Mouse (Mus musculus) limb, embryonic 13.5 days (tissue): ENCODE measurements around the gene Tmem88. TPM values are rescaled to one million over a fixed set of nuclear protein-coding genes. Genes with fewer than 3 reads are reported as not detected.
A peak's percentile ranks its signal among the peaks of the same experiment; 100 is the strongest.

ENCODE experiments used
- ATAC-seq: fragments of 200-750 bp; cut with Nextera tagmentation; 2 replicates; pipeline ENCODE4 v1.8.0; 2017; ENCODE audit warnings: low read depth, moderate number of reproducible peaks, moderate TSS enrichment; ENCODE audit not compliant: low FRiP score
- H3K27ac ChIP-seq: fragments of 300-500 bp; sonication (generic); 2 replicates; pipeline ENCODE4 v1.5.1; 2015; ENCODE audit warnings: inconsistent platforms, mild to moderate bottlenecking, moderate library complexity
- H3K27me3 ChIP-seq: fragments of 300-500 bp; sonication (generic); 2 replicates; pipeline ENCODE4 v1.6.1; 2015; ENCODE audit warnings: mild to moderate bottlenecking, inconsistent platforms
- H3K36me3 ChIP-seq: fragments of 300-500 bp; sonication (generic); 2 replicates; pipeline ENCODE4 v1.6.1; 2015; ENCODE audit warnings: inconsistent platforms, mild to moderate bottlenecking, moderate library complexity
- H3K4me1 ChIP-seq: fragments of 300-500 bp; sonication (generic); 2 replicates; pipeline ENCODE4 v1.6.1; 2015; ENCODE audit warnings: inconsistent platforms
- H3K4me2 ChIP-seq: fragments of 300-500 bp; sonication (generic); replicated peaks from 2 replicates; pipeline ENCODE4 v1.6.1; 2015; ENCODE audit warnings: inconsistent platforms, mild to moderate bottlenecking, moderate library complexity
- H3K4me3 ChIP-seq: fragments of 300-500 bp; sonication (generic); 2 replicates; pipeline ENCODE4 v1.5.1; 2015; ENCODE audit warnings: moderate library complexity, mild to moderate bottlenecking, inconsistent platforms
- H3K9ac ChIP-seq: fragments of 300-500 bp; sonication (generic); 2 replicates; pipeline ENCODE4 v1.6.1; 2015; ENCODE audit warnings: mild to moderate bottlenecking, inconsistent platforms
- H3K9me3 ChIP-seq: fragments of 300-500 bp; sonication (generic); 2 replicates; pipeline ENCODE4 v1.6.1; 2016; ENCODE audit warnings: inconsistent platforms
- WGBS: fragments of 180-500 bp; shearing (Covaris S2); methylation state at CpG from one replicate; pipeline ENCODE4 v1.1.7; 2015; 5-methylcytosine and 5-hydroxymethylcytosine counted together
- polyA plus RNA-seq: library from polyadenylated mRNA; unstranded; fragments of >200 nt; fragmentation: Nextera tagmentation; extraction: Ambion mirVana; gene quantifications from 2 replicates; pipeline ENCODE4 v1.2.1, GENCODE M21; 2015

The Tmem88 gene
- polyA plus RNA-seq, 1 experiment from 2014 or later, result 24.0 TPM

DNA sequence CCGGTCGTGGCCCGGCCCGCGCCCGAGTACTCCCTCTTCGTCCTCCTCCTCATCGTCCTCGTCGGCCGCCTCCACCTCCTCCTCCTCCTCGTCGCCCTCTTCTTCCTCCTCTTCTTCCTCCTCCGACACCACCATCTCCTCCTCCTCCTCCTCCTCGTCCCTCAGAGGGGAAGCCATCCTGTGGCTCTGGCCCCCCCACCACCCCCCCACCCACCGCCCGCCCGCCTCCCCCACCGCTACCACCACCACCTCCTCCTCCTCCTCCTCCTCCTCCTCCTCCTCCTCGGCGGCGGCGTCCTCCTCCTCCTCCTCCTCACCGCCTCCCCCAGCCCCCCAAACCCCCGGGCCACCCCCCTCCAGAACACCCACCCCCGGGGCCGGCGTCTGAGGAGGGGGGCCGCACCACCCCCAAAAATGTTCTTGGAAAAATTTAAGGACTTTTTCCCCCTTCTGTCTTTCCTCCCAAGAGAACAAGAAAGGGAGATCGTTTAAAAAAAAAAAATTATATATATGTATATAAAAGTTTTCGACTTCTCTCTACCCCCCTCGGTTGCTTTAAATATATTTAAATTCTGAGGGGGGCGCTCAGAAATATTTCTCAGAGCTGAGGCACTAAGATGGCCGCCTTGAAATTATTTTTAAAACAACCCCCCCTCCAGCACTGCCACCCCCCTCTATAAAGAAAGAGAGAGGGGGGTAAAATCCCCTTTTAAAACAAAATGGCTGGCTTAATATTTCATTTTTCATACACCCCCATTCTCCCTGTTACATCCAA lies 28.6 kb downstream of the Tmem88 start, which contains the start of gene Chd3:
Gene Chd3, minus strand, starts transcription at position 192 of the 775 bp plus-strand sequence.
- no peak for ATAC-seq
- Histone ChIP-seq H3K9me3 (no peaks in the 10 kb centered on the region), H3K36me3 (peaks cover 19% of the 10 kb centered on the region), H3K27ac (peak within 1 kb of the TSS; percentile 100), H3K4me1 (peaks cover 48% of the 10 kb centered on the region), H3K9ac (peak within 1 kb of the TSS; percentile 100), H3K4me2 (peak within 1 kb of the TSS; percentile 98), H3K4me3 (peak within 1 kb of the TSS; percentile 87), H3K27me3 (no peaks in the 10 kb centered on the region)
- WGBS, result 2% methylated on average over 21 of the region's 34 CpGs

DNA sequence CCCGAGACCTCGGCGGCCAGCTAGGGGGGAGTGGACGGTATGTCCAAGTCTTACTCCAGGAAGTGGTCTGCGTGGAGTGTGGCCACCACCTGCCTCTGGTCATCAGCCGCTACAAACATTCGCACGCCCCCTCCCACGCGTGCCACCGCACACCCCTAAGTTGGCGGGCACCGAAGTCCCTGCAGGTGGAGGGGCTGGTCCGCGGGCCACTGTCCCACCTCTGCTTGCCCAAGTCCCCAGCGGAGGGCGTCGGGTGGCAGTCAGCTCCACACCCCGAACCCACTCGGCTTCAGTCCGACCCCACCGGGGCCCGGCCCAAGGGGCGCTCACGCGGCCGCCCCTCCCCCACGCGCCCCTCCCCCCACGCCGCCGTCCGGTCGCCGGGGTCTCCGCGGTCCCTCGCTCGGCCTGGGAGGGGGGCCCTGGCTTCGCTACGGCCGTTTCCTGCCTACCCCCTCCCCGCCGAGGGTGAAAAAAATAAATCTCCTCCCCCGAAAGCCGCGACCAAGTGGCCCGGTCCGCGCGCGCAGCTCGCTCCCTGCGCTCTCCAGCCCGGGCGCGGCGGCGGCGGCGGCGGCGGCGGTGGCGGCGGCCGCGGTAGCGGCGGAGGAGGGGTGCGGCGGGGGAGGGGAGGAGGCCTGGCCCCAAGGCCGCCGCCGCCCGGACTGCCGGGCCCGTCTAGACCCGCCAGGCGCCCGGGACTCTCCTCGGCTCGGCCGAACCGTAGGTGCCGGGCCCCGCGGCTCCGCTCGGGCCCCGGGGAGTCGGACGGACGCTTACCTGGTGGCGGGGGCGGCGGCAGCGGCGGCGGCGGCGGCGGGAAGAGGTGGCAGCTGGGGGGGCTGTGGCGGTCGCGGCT lies 29.4 kb downstream of the Tmem88 start:
- peaks cover 25% of the 10 kb centered on the region for H3K36me3 ChIP-seq
- H3K4me2 ChIP-seq, result peak overlapping the region; percentile 98
- H3K27me3 ChIP-seq, result no peaks in the 10 kb centered on the region
- peak overlapping the region; percentile 87 for H3K4me3 ChIP-seq
- H3K9me3 ChIP-seq, result no peaks in the 10 kb centered on the region
- no peak for ATAC-seq
- peaks cover 56% of the 10 kb centered on the region for H3K4me1 ChIP-seq
- under 1% methylated on average over 45 of the region's 106 CpGs for WGBS
- H3K27ac ChIP-seq, result peak overlapping the region; percentile 100
- peak overlapping the region; percentile 100 for H3K9ac ChIP-seq

DNA sequence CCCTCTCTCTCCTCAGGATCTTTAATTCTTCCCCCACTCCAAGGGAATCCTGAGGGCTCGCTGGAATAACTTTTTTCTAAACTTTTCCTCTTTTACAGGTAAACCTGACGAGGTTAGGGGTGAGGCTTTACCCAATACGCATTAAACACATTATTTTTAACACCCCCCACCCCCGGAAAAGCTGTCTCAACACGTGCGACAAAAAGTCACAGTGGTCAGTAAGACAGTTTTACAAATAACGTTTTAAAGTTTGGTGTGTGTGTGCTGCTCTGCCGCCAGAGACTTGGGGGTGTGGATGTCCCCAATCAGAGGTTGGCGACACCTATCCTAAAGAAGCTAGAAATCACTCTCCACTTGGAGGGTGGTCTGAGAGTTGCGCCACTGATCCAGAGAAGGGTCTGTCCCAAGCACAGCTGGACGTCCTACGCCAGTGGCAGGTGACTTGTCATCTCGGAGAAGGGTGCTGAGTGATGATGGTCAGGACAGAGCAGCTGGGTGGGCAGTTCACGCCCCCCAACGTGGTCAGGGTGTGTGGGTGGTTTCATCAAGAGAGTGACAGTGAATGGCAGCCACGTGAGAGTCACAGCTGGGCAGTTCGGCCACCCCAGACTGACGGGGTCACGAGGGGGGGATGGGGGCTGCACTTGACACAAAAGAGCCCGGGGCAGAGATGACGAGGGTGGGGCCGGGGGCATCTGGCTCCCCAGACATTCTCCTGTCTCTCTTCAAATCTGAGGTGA lies 30.2 kb downstream of the Tmem88 start:
- H3K4me1 ChIP-seq, result peaks cover 64% of the 10 kb centered on the region
- peak overlapping the region; percentile 87 for H3K4me3 ChIP-seq
- no peaks in the 10 kb centered on the region for H3K27me3 ChIP-seq
- under 1% methylated on average over 22 of the region's 22 CpGs for WGBS
- peak overlapping the region; percentile 100 for H3K9ac ChIP-seq
- H3K36me3 ChIP-seq, result peaks cover 25% of the 10 kb centered on the region
- peak overlapping the region; percentile 100 for H3K27ac ChIP-seq
- ATAC-seq, result 0 out of 2 replicates have a peak, but pooled peaks have one; percentile 3
- H3K9me3 ChIP-seq, result 0 out of 2 replicates have a peak, but pooled peaks cover 3% of the 10 kb centered on the region
- peak overlapping the region; percentile 98 for H3K4me2 ChIP-seq

DNA sequence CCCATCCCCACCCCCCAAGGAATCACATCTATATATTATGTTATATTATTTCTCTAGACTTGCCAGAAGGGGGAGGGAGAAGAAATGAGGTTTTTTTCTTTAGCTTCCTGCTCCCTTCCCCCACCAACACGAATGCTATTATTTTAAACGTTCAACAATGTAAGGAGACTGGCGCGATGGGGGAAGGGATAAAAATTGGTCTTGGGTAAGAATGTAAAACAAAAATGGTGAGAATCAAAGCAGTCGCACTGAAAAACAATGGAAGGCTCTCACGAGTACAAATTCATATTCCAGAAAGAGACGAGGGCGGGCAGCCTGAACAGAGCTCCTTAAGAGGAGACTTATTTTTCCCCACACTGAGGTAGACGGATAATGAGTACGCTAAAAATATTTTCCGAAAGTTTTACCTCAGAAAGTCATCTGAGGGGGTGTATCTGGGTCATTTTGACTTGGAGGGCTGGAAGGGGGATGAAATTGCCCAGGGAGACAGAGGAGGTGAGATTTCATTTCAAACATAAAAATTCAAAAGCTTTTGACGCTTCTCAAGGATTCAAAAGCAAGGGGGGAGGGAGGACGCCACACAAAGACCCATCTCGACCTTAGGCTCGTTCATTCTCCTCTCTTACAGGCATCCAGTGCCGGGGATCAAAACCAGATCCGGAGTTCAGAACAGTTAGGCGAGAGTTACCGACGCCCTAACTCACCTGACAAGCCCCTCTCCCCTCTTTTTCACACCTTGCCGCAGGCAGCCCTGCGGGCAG lies 31.0 kb downstream of the Tmem88 start:
- H3K27me3 ChIP-seq, result no peaks in the 10 kb centered on the region
- H3K4me2 ChIP-seq, result peak overlapping the region; percentile 98
- peak overlapping the region; percentile 100 for H3K27ac ChIP-seq
- peak overlapping the region; percentile 100 for H3K9ac ChIP-seq
- peaks cover 25% of the 10 kb centered on the region for H3K36me3 ChIP-seq
- 0 out of 2 replicates have a peak, but pooled peaks cover 3% of the 10 kb centered on the region for H3K9me3 ChIP-seq
- WGBS, result under 1% methylated on average over 22 of the region's 22 CpGs
- H3K4me1 ChIP-seq, result peaks cover 63% of the 10 kb centered on the region
- no peak for ATAC-seq
- H3K4me3 ChIP-seq, result peak overlapping the region; percentile 87

DNA sequence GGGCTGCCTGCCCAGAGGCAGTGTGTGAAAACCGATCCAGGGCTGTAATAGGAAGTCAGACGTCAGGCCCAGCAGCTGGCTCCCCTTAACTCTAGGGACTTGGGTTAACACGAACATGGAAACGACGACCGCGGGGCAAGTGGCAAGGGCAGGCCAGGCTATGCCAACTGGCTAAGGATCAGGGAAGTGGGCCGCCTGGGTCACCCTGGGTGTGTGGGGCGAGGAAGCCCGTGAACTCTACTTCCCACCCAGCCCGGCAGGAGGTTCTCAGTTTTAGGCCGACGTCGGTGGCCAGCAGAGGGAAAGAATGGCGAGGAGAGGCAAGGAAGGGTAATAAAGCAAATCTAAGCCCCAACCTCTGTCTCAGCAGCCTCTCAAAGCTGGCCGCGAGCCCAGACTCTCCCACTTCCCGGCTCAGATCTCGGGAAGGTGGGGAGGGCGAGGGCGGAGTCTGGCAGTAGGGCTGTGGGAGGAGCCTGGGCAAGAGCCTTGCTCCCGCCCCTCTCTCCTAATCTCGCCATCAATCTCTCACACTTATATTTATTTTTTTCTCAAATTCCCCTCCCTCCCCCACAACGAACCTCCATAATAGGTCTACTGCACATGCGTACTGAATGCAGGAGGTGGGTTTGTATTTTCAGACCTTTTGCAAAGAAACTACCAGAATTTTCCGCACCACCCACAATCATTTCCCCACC lies 31.7 kb downstream of the Tmem88 start:
- Histone ChIP-seq H3K9me3 (0 out of 2 replicates have a peak, but pooled peaks cover 3% of the 10 kb centered on the region), H3K9ac (peak overlapping the region; percentile 73), H3K27me3 (no peaks in the 10 kb centered on the region), H3K4me2 (peak overlapping the region; percentile 98), H3K4me3 (peak overlapping the region; percentile 87), H3K27ac (peak overlapping the region; percentile 100), H3K36me3 (peaks cover 32% of the 10 kb centered on the region), H3K4me1 (peaks cover 55% of the 10 kb centered on the region)
- WGBS, result under 1% methylated on average over 26 of the region's 26 CpGs
- peak; percentile 86 for ATAC-seq

DNA sequence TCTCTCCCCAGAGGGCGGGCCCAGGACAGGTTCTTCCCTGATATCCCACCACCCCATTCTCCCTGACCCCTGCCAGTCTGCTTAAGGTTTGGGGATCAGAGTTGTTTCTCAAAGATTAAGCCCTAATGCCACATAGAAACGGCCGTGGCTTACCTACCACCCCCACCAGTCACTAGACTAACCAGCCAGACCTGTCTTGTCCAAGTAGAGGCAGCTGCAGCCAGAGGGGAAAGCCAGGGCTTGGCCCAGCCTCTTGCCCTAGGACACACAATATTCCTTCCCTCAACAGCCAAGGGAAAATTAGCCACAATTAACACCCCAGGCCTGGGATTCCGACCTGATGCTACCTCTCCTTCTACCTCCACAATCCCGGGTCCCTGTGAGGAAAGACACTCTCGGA lies 32.3 kb downstream of the Tmem88 start:
- ATAC-seq, result no peak
- peak overlapping the region; percentile 87 for H3K4me3 ChIP-seq
- WGBS, result 16% methylated on average over 6 of the region's 6 CpGs
- H3K9me3 ChIP-seq, result 0 out of 2 replicates have a peak, but pooled peaks cover 3% of the 10 kb centered on the region
- peaks cover 50% of the 10 kb centered on the region for H3K4me1 ChIP-seq
- no peaks in the 10 kb centered on the region for H3K27me3 ChIP-seq
- peak overlapping the region; percentile 73 for H3K9ac ChIP-seq
- H3K27ac ChIP-seq, result peak overlapping the region; percentile 100
- peaks cover 38% of the 10 kb centered on the region for H3K36me3 ChIP-seq
- peak overlapping the region; percentile 98 for H3K4me2 ChIP-seq

DNA sequence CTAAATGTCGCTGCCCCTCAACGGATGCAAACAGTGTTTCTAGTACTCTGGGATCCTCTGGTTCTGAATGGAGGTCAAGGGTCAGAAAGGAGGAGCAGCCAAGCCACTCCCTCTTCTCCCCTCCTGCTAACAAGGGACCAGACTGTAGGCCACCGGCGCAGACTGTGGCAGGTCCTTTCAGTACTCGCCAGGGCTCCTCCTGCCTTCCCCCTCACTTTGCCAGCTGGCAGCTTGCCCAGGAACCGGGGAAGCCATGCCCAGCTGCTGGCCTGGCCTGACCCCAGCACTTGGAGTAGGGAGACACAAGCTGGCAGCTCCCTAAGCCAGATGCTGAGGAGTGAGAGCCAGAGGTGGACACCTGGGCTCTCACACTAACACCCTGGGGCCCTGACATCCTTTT lies 33.1 kb downstream of the Tmem88 start:
- 0 out of 2 replicates have a peak, but pooled peaks cover 3% of the 10 kb centered on the region for H3K9me3 ChIP-seq
- H3K4me3 ChIP-seq, result peak overlapping the region; percentile 87
- ATAC-seq, result peak; percentile 22
- peak overlapping the region; percentile 100 for H3K27ac ChIP-seq
- peak overlapping the region; percentile 98 for H3K4me2 ChIP-seq
- H3K27me3 ChIP-seq, result no peaks in the 10 kb centered on the region
- WGBS, result 2% methylated on average over 6 of the region's 6 CpGs
- H3K4me1 ChIP-seq, result peaks cover 45% of the 10 kb centered on the region
- peaks cover 46% of the 10 kb centered on the region for H3K36me3 ChIP-seq
- peak overlapping the region; percentile 73 for H3K9ac ChIP-seq

DNA sequence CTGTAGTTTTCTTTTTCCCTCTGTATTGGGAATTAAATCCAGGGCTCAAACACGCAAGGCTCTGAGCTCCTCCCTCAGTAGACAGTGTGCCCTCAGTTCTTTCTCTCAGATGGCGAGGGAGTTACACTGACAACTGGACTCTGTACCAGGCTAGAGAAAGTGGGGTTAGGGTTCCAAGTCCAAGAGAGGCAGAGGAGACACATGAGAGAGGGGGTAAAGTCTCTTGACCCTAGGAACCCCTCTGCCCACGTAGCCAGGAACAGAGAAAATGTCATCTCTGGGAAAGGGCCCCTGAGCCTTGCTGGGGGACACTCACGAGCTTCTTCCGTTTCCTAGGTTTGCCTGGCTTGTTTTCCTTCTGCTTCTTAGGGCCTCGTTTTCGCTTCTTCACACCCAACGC lies 33.7 kb downstream of the Tmem88 start:
- H3K4me1 ChIP-seq, result peaks cover 42% of the 10 kb centered on the region
- 0 out of 2 replicates have a peak, but pooled peaks cover 3% of the 10 kb centered on the region for H3K9me3 ChIP-seq
- peak overlapping the region; percentile 98 for H3K4me2 ChIP-seq
- peaks cover 51% of the 10 kb centered on the region for H3K36me3 ChIP-seq
- ATAC-seq, result no peak
- peak overlapping the region; percentile 73 for H3K9ac ChIP-seq
- H3K4me3 ChIP-seq, result peak overlapping the region; percentile 87
- no peaks in the 10 kb centered on the region for H3K27me3 ChIP-seq
- WGBS, result 59% methylated on average over 8 of the region's 8 CpGs
- peak overlapping the region; percentile 100; the same call in 1 of the 2 replicates for H3K27ac ChIP-seq

DNA sequence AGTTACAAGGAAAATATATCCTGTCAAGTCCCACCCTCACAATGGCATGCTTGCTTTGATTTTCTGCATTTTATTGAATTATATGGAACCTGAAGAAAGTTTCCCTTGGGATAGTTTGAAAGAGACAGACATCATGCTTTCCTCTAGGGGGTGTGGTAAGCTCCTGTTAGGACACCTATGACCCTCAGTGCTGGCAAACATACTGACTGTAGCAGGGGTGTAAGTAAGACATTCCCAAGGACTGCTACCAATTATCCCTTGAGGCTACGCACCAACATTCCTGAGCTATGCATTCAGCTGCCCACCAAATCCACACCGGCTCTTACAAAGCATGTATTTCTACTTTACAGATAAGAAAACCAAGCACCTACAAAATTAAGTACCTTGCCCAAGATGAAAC lies 35.6 kb downstream of the Tmem88 start:
- 20% methylated on average over 2 of the region's 2 CpGs for WGBS
- peaks cover 40% of the 10 kb centered on the region for H3K4me1 ChIP-seq
- no peak overlapping the region for H3K9ac ChIP-seq
- H3K36me3 ChIP-seq, result peaks cover 70% of the 10 kb centered on the region
- no peak for ATAC-seq
- H3K4me3 ChIP-seq, result no peak overlapping the region
- H3K27ac ChIP-seq, result no peak overlapping the region
- H3K9me3 ChIP-seq, result 0 out of 2 replicates have a peak, but pooled peaks cover 3% of the 10 kb centered on the region
- H3K27me3 ChIP-seq, result no peaks in the 10 kb centered on the region
- no peak overlapping the region for H3K4me2 ChIP-seq

DNA sequence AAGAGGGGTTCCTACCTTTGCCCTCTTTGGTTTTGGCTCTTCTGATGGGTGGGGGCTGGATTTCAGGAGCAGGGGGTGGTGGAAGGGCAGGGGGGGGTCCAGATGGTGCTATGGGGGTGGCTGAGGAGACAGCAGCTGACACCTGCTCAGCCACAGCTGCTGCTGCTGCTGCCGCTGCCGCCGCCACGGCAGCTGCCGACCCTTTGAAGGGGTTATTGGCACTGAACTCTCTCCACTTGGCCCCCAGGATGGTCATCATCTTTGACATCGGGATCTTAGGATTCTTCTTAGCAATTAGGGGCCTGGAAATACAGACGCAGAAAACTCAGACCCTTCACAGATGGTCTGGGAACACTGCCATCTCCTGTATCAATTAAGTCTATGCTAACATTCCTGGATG lies 36.0 kb downstream of the Tmem88 start:
- Histone ChIP-seq H3K36me3 (peaks cover 75% of the 10 kb centered on the region), H3K4me3 (no peak overlapping the region), H3K4me2 (no peak overlapping the region), H3K27ac (no peak overlapping the region), H3K27me3 (no peaks in the 10 kb centered on the region), H3K9me3 (0 out of 2 replicates have a peak, but pooled peaks cover 3% of the 10 kb centered on the region), H3K4me1 (peaks cover 40% of the 10 kb centered on the region), H3K9ac (no peak overlapping the region)
- ATAC-seq, result no peak
- WGBS, result 53% methylated on average over 7 of the region's 7 CpGs
